Mouse (Mus musculus) brain, embryonic 14.5 days (tissue): ENCODE data around the gene Bicral. TPM values are rescaled to one million over a fixed set of nuclear protein-coding genes. Genes with fewer than 3 reads are reported as not detected.
"Not testable (repeated sequence)": the region's sequence is repeated elsewhere in the genome, so short reads cannot be mapped to it uniquely, and the experiment has no call there.

Experiments
- DNase-seq: peaks from one replicate; pipeline ENCODE4 v3.0.0-alpha.2; 2011; ENCODE audit warnings: low read depth
- CTCF ChIP-seq: fragments of 200-500 bp; IDR thresholded peaks from 2 replicates; pipeline ENCODE4 v1.5.1; 2012; ENCODE audit warnings: inconsistent platforms, mild to moderate bottlenecking, moderate library complexity, borderline replicate concordance; ENCODE audit not compliant: insufficient read depth, insufficient read length; ENCODE audit errors: extremely low read depth
- POLR2A ChIP-seq: fragments of 200-500 bp; IDR thresholded peaks from 2 replicates; pipeline ENCODE4 v1.6.1; 2012; ENCODE audit warnings: mild to moderate bottlenecking, inconsistent platforms, borderline replicate concordance; ENCODE audit not compliant: poor library complexity, insufficient read depth, insufficient read length, severe bottlenecking; ENCODE audit errors: extremely low read depth
- polyA plus RNA-seq: library from polyadenylated mRNA; depleted of rRNA; stranded (reverse); fragments of >200 nt; gene quantifications from 2 replicates; pipeline ENCODE4 v1.2.3, GENCODE M21; 2012

The Bicral gene
- polyA plus RNA-seq, 1 experiment = 24.9 TPM

GRCm38 (mm10) chr17:46852725-46853124 lies 5.6 kb downstream of the Bicral start:
- DNase-seq = peak; percentile 17
- no peak for TF ChIP-seq CTCF

- no peak for DNase-seq
- TF ChIP-seq POLR2A (no peak), CTCF (no peak)
Measured at GRCm38 (mm10) chr17:46847206-46847605, 11.1 kb downstream of the Bicral start.

- not testable (repeated sequence) for DNase-seq
Measured at GRCm38 (mm10) chr17:46846573-46846972, 11.7 kb downstream of the Bicral start.

- no peak for DNase-seq
- TF ChIP-seq CTCF (no peak), POLR2A (no peak)
Measured at GRCm38 (mm10) chr17:46845262-46845661, 13.0 kb downstream of the Bicral start.

- no peak for TF ChIP-seq CTCF
- TF ChIP-seq POLR2A = no peak
- peak; percentile 23 for DNase-seq
Measured at GRCm38 (mm10) chr17:46844811-46845210, 13.5 kb downstream of the Bicral start.

GRCm38 (mm10) chr17:46843716-46844115 lies 14.6 kb downstream of the Bicral start:
- no peak for DNase-seq
- TF ChIP-seq CTCF (no peak), POLR2A (no peak)

- no peak for TF ChIP-seq POLR2A
- TF ChIP-seq CTCF = no peak
- DNase-seq = no peak
Measured at GRCm38 (mm10) chr17:46843022-46843421, 15.3 kb downstream of the Bicral start.

- no peak for DNase-seq
- TF ChIP-seq POLR2A (no peak), CTCF (no peak)
Measured at GRCm38 (mm10) chr17:46840304-46841010, 17.8 kb downstream of the Bicral start.

GRCm38 (mm10) chr17:46838396-46838920 lies 19.8 kb downstream of the Bicral start:
- TF ChIP-seq POLR2A (no peak), CTCF (no peak)
- DNase-seq = no peak

GRCm38 (mm10) chr17:46837897-46838296 lies 20.4 kb downstream of the Bicral start:
- no peak for TF ChIP-seq POLR2A
- TF ChIP-seq CTCF = no peak
- no peak for DNase-seq

GRCm38 (mm10) chr17:46835093-46835715 lies 23.1 kb downstream of the Bicral start:
- DNase-seq = no peak
- no peak for TF ChIP-seq CTCF
- no peak for TF ChIP-seq POLR2A

- no peak for DNase-seq
- TF ChIP-seq CTCF = no peak
- TF ChIP-seq POLR2A = no peak
Measured at GRCm38 (mm10) chr17:46832981-46833305, 25.3 kb downstream of the Bicral start.

- DNase-seq = no peak
- TF ChIP-seq POLR2A (no peak), CTCF (no peak)
Measured at GRCm38 (mm10) chr17:46832101-46832980, 25.9 kb downstream of the Bicral start.
